24 mouse cellular contexts compared by ENCODE assay signal in genomic region chr6:128519159-128519558, GRCm38 (mm10). TPM values are rescaled to one million over a fixed set of nuclear protein-coding genes. Genes with fewer than 3 reads are reported as not detected.
DNase-seq lines count a peak whose midpoint lies in the region; ATAC-seq and TF ChIP-seq lines count a peak whose summit lies in the region.
"Had no signal": no experiment of that assay in that cellular context is flagged by ENCODE, and none has a peak within 500 bp of the region (broad histone marks: within the 10 kb centered on the region; RNA-seq: fewer than 3 reads in every experiment).

No protein-coding gene starts in this region.

- TF ChIP-seq CTCF in lung, adult 2 months (IDR thresholded peaks at IDR 0.05; ENCODE audit: insufficient read depth, low read length): no peak

- no peaks in the 10 kb centered on the region for H3K36me3 ChIP-seq in intestine, embryonic 15.5 days
- H3K36me3 ChIP-seq: embryonic facial prominence, embryonic 13.5 days; embryonic facial prominence, embryonic 15.5 days; forebrain, embryonic 10.5 days; forebrain, embryonic 12.5 days had no signal

- H3K27ac ChIP-seq in intestine, embryonic 15.5 days: no peak overlapping the region
- H3K27ac ChIP-seq: embryonic facial prominence, embryonic 13.5 days; embryonic facial prominence, embryonic 15.5 days; forebrain, embryonic 10.5 days; forebrain, embryonic 12.5 days had no signal

- TF ChIP-seq POLR2A in lung, adult 2 months (IDR thresholded peaks at IDR 0.05; ENCODE audit: borderline replicate concordance, extremely low read depth, low read depth, low read length): no peak

- H3K4me1 ChIP-seq in lung, adult 2 months (ENCODE audit: control insufficient read depth, insufficient read depth, low read length): no peaks in the 10 kb centered on the region; the same call in 1 of the 2 replicates
- H3K4me1 ChIP-seq in intestine, embryonic 15.5 days (replicated peaks): no peaks in the 10 kb centered on the region
- H3K4me1 ChIP-seq: embryonic facial prominence, embryonic 13.5 days; embryonic facial prominence, embryonic 15.5 days; forebrain, embryonic 10.5 days; forebrain, embryonic 12.5 days had no signal

- H3K9me3 ChIP-seq in intestine, embryonic 15.5 days: no peaks in the 10 kb centered on the region
- H3K9me3 ChIP-seq: embryonic facial prominence, embryonic 15.5 days had no signal

- no peak overlapping the region for H3K4me3 ChIP-seq in lung, adult 2 months (replicated peaks; ENCODE audit: extremely low read depth, low read depth, low read length)
- H3K4me3 ChIP-seq in intestine, embryonic 15.5 days (replicated peaks): no peak overlapping the region
- H3K4me3 ChIP-seq: embryonic facial prominence, embryonic 13.5 days; embryonic facial prominence, embryonic 15.5 days; erythroblast, embryonic 14.5 days; forebrain, embryonic 10.5 days; forebrain, embryonic 12.5 days had no signal

- WGBS in lung, adult 2 months: 76% methylated on average over 7 of the region's 7 CpGs
- 87% methylated on average over 7 of the region's 7 CpGs for WGBS in intestine, embryonic 15.5 days

- H3K27me3 ChIP-seq in intestine, embryonic 15.5 days (replicated peaks): no peaks in the 10 kb centered on the region
- H3K27me3 ChIP-seq: embryonic facial prominence, embryonic 13.5 days; embryonic facial prominence, embryonic 15.5 days; forebrain, embryonic 12.5 days had no signal

- ATAC-seq in intestine, embryonic 15.5 days: no peak
- ATAC-seq: forebrain, embryonic 14.5 days; forebrain, embryonic 16.5 days had no signal

- DNase-seq in lung, adult 2 months: peak; percentile 14
- no peak for DNase-seq in lung, postnatal 10 days
- peak; percentile 24 for DNase-seq in lung, postnatal 25 days (ENCODE audit: low spot score)
- no peak for DNase-seq in lung, postnatal 4 days
- DNase-seq: adrenal gland, adult 2 months; adrenal gland, postnatal 10 days; adrenal gland, postnatal 25 days; cerebellum, adult 11 months; cerebellum, adult 18-20 months; cerebellum, adult 8-10 months; cerebellum, adult 9-11 months; cerebellum, postnatal 14 days; cerebellum, postnatal 36 days; embryo, embryonic 11 days had no signal

- H3K4me2 ChIP-seq in intestine, embryonic 15.5 days (replicated peaks): no peak overlapping the region
- H3K4me2 ChIP-seq: embryonic facial prominence, embryonic 13.5 days; embryonic facial prominence, embryonic 15.5 days; forebrain, embryonic 12.5 days had no signal

- H3K9ac ChIP-seq in intestine, embryonic 15.5 days: no peak overlapping the region
- H3K9ac ChIP-seq: embryonic facial prominence, embryonic 13.5 days; embryonic facial prominence, embryonic 15.5 days; forebrain, embryonic 12.5 days had no signal

RNA-seq across cellular contexts. Expression of gene Pzp, which starts 7.4 kb away (rescaled TPM):
- 0.31 and 0.54 TPM in 2 replicates for polyA plus RNA-seq in lung, adult 2 months (2012; rRNA removed)
- 2.0 and 3.8 TPM in 2 replicates for polyA plus RNA-seq in intestine, embryonic 15.5 days (2015; fragmentation: Nextera tagmentation; extraction: Ambion mirVana)
- polyA plus RNA-seq: C2C12; embryonic facial prominence, embryonic 11.5 days; forebrain, embryonic 10.5 days; forebrain, embryonic 14.5 days; forebrain, embryonic 16.5 days had no signal

Comparison
In these comparisons a context has a peak if more than half of its experiments do, and no peak if none do; other contexts are left out.
1. DNase-seq: peak in lung, adult 2 months (single experiment) and lung, postnatal 25 days (single experiment); none in lung, postnatal 10 days (single experiment) and lung, postnatal 4 days (0 of 2).